Mouse (Mus musculus) erythroblast, embryonic 14.5 days (primary cell): ENCODE measurements around the gene Relch.

Source experiments
- GATA1 ChIP-seq: IDR thresholded peaks from 2 replicates; pipeline ENCODE4 v1.6.1; 2012; ENCODE audit warnings: low read length, inconsistent platforms, mixed read lengths
- TAL1 ChIP-seq: IDR thresholded peaks from 3 replicates; pipeline ENCODE4 v1.6.1; 2012; ENCODE audit warnings: low read length, inconsistent platforms, mixed read lengths

GRCm38 (mm10) chr1:105739493-105739892 lies 75.8 kb downstream of the Relch start:
- TF ChIP-seq GATA1 (no peak), TAL1 (no peak)
